Mouse (Mus musculus) liver, adult 2 months (tissue): ENCODE data around the gene Acad10.

Source experiments
- CTCF ChIP-seq: fragments of 200-500 bp; IDR thresholded peaks from 2 replicates; pipeline ENCODE4 v1.5.1; 2011; ENCODE audit warnings: low read depth, low read length, control low read depth
- POLR2A ChIP-seq: fragments of 200-500 bp; IDR thresholded peaks from 2 replicates; pipeline ENCODE4 v1.6.1; 2011; ENCODE audit warnings: low read length, control low read depth; ENCODE audit not compliant: insufficient read depth; ENCODE audit errors: extremely low read depth

GRCm38 (mm10) chr5:121690482-121691211 lies 30.3 kb upstream of the Acad10 start:
- TF ChIP-seq CTCF (no peak), POLR2A (0 out of 2 replicates have a peak, but pooled peaks have one; percentile 41)
